Mouse (Mus musculus) lung, embryonic 16.5 days (tissue): ENCODE measurements at regions not wholly inside any gene's neighbourhood (a gene's known extent, or its start where the extent isn't known, plus 50 kb on each side); places are given as distances from the start of the nearest gene placed in this dataset.

Experiments
- ATAC-seq: fragments of 200-750 bp; cut with Nextera tagmentation; 2 replicates; pipeline ENCODE4 v1.8.0; 2017; ENCODE audit warnings: low read depth, mild to moderate bottlenecking, moderate library complexity
- H3K27ac ChIP-seq: fragments of 300-500 bp; sonication (generic); 2 replicates; pipeline ENCODE4 v1.5.1; 2014; ENCODE audit warnings: mild to moderate bottlenecking, control low read depth, low read length
- H3K27me3 ChIP-seq: fragments of 300-500 bp; sonication (generic); 2 replicates; pipeline ENCODE4 v1.6.1; 2014; ENCODE audit warnings: low read depth, low read length, mixed read lengths; ENCODE audit not compliant: control insufficient read depth, insufficient read depth
- H3K36me3 ChIP-seq: fragments of 300-500 bp; sonication (generic); 2 replicates; pipeline ENCODE4 v1.6.1; 2014; ENCODE audit warnings: low read length; ENCODE audit not compliant: control insufficient read depth, insufficient read depth
- H3K4me1 ChIP-seq: fragments of 300-500 bp; sonication (generic); replicated peaks from 2 replicates; pipeline ENCODE4 v1.6.1; 2014; ENCODE audit warnings: low read length, mixed read lengths; ENCODE audit not compliant: control insufficient read depth, insufficient read depth
- H3K4me2 ChIP-seq: fragments of 300-500 bp; sonication (generic); 2 replicates; pipeline ENCODE4 v1.6.1; 2014; ENCODE audit warnings: low read depth, low read length, control low read depth
- H3K4me3 ChIP-seq: fragments of 300-500 bp; sonication (generic); 2 replicates; pipeline ENCODE4 v1.5.1; 2014; ENCODE audit warnings: mild to moderate bottlenecking, low read length, control low read depth
- H3K9ac ChIP-seq: fragments of 300-500 bp; sonication (generic); 2 replicates; pipeline ENCODE4 v1.6.1; 2014; ENCODE audit warnings: low read length, control low read depth
- H3K9me3 ChIP-seq: fragments of 300-500 bp; sonication (generic); 2 replicates; pipeline ENCODE4 v1.6.1; 2016; ENCODE audit warnings: low read length; ENCODE audit not compliant: control insufficient read depth
- WGBS: fragments of 180-500 bp; shearing (Covaris S2); extraction: QIAGEN DNeasy Blood & Tissue Kit; methylation state at CpG from one replicate; pipeline ENCODE4 v1.1.7; 2014; 5-methylcytosine and 5-hydroxymethylcytosine counted together

GRCm38 (mm10) chr2:148186363-148186991 lies 139.7 kb upstream of the Foxa2 start:
- Histone ChIP-seq H3K9me3 (no peaks in the 10 kb centered on the region), H3K36me3 (no peaks in the 10 kb centered on the region), H3K4me2 (no peak overlapping the region), H3K4me1 (peaks cover 18% of the 10 kb centered on the region; the same call in 1 of the 2 replicates), H3K9ac (no peak overlapping the region), H3K4me3 (no peak overlapping the region), H3K27me3 (no peaks in the 10 kb centered on the region), H3K27ac (peak overlapping the region; percentile 79)
- 47% methylated on average over 7 of the region's 7 CpGs for WGBS
- ATAC-seq, result peak; percentile 34; the same call in 1 of the 2 replicates

DNA sequence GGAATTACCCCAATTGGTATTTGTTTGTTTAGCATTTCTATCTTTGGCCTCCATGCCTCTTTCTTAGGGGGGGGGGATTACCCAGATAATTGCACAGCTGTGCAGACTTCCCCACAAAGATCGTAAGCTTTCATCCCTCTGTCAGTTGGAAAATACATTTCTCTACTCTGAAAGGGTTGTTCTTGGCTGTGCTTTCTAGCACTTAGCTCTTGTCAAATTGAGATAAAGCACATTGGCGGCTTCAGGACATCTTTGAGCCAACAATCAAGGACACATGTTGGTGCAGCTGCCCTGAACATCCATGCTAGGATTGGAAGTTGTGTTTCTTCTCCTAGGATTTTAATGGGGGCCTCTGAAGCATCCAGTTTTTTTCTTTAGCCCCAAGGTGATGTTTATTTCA lies 142.1 kb upstream of the Foxa2 start:
- Histone ChIP-seq H3K36me3 (no peaks in the 10 kb centered on the region), H3K4me2 (no peak overlapping the region), H3K4me1 (peaks cover 13% of the 10 kb centered on the region; the same call in 1 of the 2 replicates), H3K27me3 (no peaks in the 10 kb centered on the region), H3K9ac (no peak overlapping the region), H3K9me3 (no peaks in the 10 kb centered on the region), H3K4me3 (no peak overlapping the region), H3K27ac (no peak overlapping the region)
- WGBS, result 18% methylated on average over 2 of the region's 2 CpGs
- ATAC-seq, result 0 out of 2 replicates have a peak, but pooled peaks have one; percentile 17

GRCm38 (mm10) chr2:148189287-148189686 lies 142.5 kb upstream of the Foxa2 start:
- no peaks in the 10 kb centered on the region for H3K27me3 ChIP-seq
- peaks cover 13% of the 10 kb centered on the region; the same call in 1 of the 2 replicates for H3K4me1 ChIP-seq
- H3K36me3 ChIP-seq, result no peaks in the 10 kb centered on the region
- ATAC-seq, result 0 out of 2 replicates have a peak, but pooled peaks have one; percentile 34
- H3K27ac ChIP-seq, result no peak overlapping the region
- no peak overlapping the region for H3K9ac ChIP-seq
- H3K9me3 ChIP-seq, result no peaks in the 10 kb centered on the region
- 30% methylated on average over 5 of the region's 5 CpGs for WGBS
- no peak overlapping the region for H3K4me2 ChIP-seq
- no peak overlapping the region for H3K4me3 ChIP-seq

DNA sequence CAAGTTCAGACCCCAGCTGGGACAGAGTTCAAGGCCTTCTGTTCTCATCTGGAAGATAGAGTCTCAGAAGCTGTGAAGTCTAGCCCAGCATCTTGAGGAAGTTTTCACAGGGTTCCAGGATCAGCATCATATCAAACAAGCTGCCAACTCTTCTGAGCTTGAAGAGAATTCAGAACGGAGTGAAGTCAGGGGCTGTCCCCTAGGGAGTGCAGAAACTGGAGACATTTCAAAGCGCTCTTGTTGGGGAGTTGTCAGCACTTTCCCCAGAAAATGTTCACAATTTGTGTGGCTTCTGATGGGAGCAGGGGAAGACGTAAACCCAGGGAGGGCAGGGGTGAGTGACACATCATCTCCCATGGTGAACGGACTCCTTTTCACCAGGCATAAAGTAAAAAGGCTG lies 146.2 kb upstream of the Foxa2 start:
- Histone ChIP-seq H3K4me2 (no peak overlapping the region), H3K9ac (no peak overlapping the region), H3K27ac (no peak overlapping the region), H3K4me1 (peaks cover 7% of the 10 kb centered on the region; the same call in 1 of the 2 replicates), H3K4me3 (no peak overlapping the region), H3K36me3 (no peaks in the 10 kb centered on the region), H3K9me3 (no peaks in the 10 kb centered on the region), H3K27me3 (no peaks in the 10 kb centered on the region)
- 45% methylated on average over 4 of the region's 4 CpGs for WGBS
- no peak for ATAC-seq

DNA sequence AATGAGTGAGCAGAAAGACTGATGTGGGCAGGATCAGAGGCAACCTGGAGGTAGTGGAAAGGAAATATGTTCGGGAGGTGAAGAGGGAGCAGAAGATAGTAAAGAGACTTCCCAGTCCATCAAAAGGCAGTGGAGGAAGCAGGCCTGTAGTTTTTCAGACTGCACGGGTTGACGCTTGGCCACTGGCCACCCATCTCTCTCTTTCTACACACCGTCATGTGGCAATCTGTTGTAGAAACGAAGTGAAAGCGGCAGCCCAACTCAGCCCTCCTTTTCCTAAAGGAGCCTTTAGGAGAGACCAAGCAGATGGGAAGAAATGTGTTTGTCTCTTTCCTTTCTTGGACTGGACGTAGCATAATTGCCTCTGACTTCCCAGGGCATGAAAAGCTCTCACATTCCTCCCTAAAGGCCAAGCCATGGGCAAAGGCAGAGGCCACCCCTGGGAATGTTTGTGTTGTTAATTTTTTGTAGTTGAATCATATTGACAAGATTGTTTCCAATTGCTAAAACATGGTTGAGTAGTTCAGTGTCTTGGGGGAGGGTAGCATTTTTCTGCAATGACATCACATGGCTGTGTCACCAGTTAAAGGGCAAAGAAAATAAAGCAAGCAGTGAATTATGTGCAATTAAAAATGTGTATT lies 150.7 kb upstream of the Foxa2 start:
- no peaks in the 10 kb centered on the region for H3K4me1 ChIP-seq
- H3K4me3 ChIP-seq, result no peak overlapping the region
- no peak overlapping the region for H3K4me2 ChIP-seq
- no peak for ATAC-seq
- no peaks in the 10 kb centered on the region for H3K27me3 ChIP-seq
- no peak overlapping the region for H3K27ac ChIP-seq
- H3K9ac ChIP-seq, result no peak overlapping the region
- no peaks in the 10 kb centered on the region for H3K9me3 ChIP-seq
- no peaks in the 10 kb centered on the region for H3K36me3 ChIP-seq
- WGBS, result 67% methylated on average over 7 of the region's 7 CpGs

GRCm38 (mm10) chr2:148206633-148207032 lies 159.9 kb upstream of the Foxa2 start:
- peak overlapping the region; percentile 65 for H3K27ac ChIP-seq
- WGBS, result 30% methylated on average over 1 of the region's 1 CpGs
- no peaks in the 10 kb centered on the region for H3K9me3 ChIP-seq
- ATAC-seq, result peak; percentile 86
- H3K4me1 ChIP-seq, result peaks cover 3% of the 10 kb centered on the region; the same call in 1 of the 2 replicates
- no peaks in the 10 kb centered on the region for H3K27me3 ChIP-seq
- no peak overlapping the region for H3K4me2 ChIP-seq
- H3K9ac ChIP-seq, result no peak overlapping the region
- H3K4me3 ChIP-seq, result no peak overlapping the region
- H3K36me3 ChIP-seq, result no peaks in the 10 kb centered on the region

DNA sequence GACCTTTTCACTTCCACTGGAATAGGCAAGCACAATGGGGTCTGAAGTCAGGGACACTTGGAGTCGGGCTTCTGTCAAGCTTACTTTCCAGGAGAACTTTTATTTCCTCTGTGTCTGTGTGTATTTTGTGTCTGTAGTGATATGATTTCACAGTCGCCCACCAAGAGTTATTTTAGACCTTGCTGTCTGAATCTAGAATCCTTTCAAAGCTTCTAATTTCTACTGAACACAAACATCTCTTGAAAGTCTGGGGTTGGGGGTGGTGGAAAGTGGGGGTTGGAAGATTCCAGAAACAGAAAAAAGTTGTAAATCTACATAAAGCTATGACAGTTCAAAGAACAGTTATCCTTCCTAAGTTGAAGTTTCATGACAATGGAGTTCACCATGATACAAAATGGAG lies 164.0 kb upstream of the Foxa2 start:
- H3K27ac ChIP-seq, result no peak overlapping the region
- H3K9ac ChIP-seq, result no peak overlapping the region
- H3K36me3 ChIP-seq, result no peaks in the 10 kb centered on the region
- H3K27me3 ChIP-seq, result no peaks in the 10 kb centered on the region
- H3K4me1 ChIP-seq, result peaks cover 3% of the 10 kb centered on the region; the same call in 1 of the 2 replicates
- ATAC-seq, result no peak
- WGBS, result 60% methylated on average over 2 of the region's 2 CpGs
- no peak overlapping the region for H3K4me2 ChIP-seq
- H3K4me3 ChIP-seq, result no peak overlapping the region
- no peaks in the 10 kb centered on the region for H3K9me3 ChIP-seq

GRCm38 (mm10) chr2:148217136-148217535 lies 170.4 kb upstream of the Foxa2 start:
- Histone ChIP-seq H3K9ac (no peak overlapping the region), H3K36me3 (no peaks in the 10 kb centered on the region), H3K4me1 (no peaks in the 10 kb centered on the region), H3K27ac (no peak overlapping the region), H3K4me3 (no peak overlapping the region), H3K9me3 (no peaks in the 10 kb centered on the region), H3K4me2 (no peak overlapping the region), H3K27me3 (no peaks in the 10 kb centered on the region)
- no peak for ATAC-seq
- WGBS, result 78% methylated on average over 4 of the region's 4 CpGs

GRCm38 (mm10) chr2:148233691-148234300 lies 161.3 kb upstream of the Sstr4 start:
- no peaks in the 10 kb centered on the region for H3K36me3 ChIP-seq
- no peaks in the 10 kb centered on the region for H3K4me1 ChIP-seq
- no peak overlapping the region for H3K27ac ChIP-seq
- H3K9ac ChIP-seq, result no peak overlapping the region
- H3K9me3 ChIP-seq, result no peaks in the 10 kb centered on the region
- H3K27me3 ChIP-seq, result no peaks in the 10 kb centered on the region
- H3K4me2 ChIP-seq, result no peak overlapping the region
- WGBS, result 74% methylated on average over 1 of the region's 1 CpGs
- ATAC-seq, result no peak
- no peak overlapping the region for H3K4me3 ChIP-seq
